Mouse (Mus musculus): ENCODE data around the gene Gcn1l1.

DNA sequence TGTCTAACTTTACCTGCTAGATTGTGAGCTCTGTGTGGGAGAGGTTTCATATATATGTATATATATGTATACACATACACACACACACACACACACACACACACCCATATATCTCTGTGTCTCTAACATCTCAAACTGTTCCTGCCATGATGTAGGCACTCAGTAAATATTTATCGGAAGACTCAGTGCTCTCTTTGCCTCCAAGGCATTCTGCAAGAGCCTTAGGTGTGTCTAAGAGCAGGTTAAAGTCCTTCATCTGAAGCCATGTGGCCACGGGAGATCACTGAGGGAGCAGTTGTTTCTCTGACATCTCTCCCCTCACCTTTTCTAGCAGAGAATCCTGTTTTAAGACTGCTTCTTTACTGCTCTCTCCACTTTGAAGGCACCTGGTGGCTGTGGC is 26.5 kb downstream of the Gcn1l1 start:
- TF ChIP-seq POLR2A (IDR thresholded peaks at IDR 0.05; ENCODE audit: borderline replicate concordance, extremely low read depth, insufficient read depth, insufficient read length, poor library complexity, severe bottlenecking) (no peak), CTCF (IDR thresholded peaks at IDR 0.05; ENCODE audit: borderline replicate concordance, extremely low read depth, insufficient read depth, insufficient read length) (no peak)
